Mouse (Mus musculus) gastrocnemius, postnatal 14 days (tissue): ENCODE results near the gene Immp1l. TPM values are rescaled to one million over a fixed set of nuclear protein-coding genes. Genes with fewer than 3 reads are reported as not detected.

Source experiments
- DNase-seq: peaks from one replicate; pipeline ENCODE4 v3.0.0; 2021; ENCODE audit warnings: mixed read lengths
- intact Hi-C: fragments of 180-260 bp; cut with DNase I; formaldehyde crosslinking; loops from one replicate; pipeline ENCODE4 v1.15.1; 2025; ENCODE audit warnings: low total_unique reads
- long read RNA-seq, 2 experiments: library from polyadenylated mRNA; stranded (forward); transcript quantifications; one replicate each; pipeline ENCODE4 v2.0.0; 2021
- total RNA-seq, 2 experiments: library from RNA; stranded (reverse); gene quantifications; 2 replicates each; pipeline ENCODE4 v1.2.3; 2021

The Immp1l gene
- total RNA-seq: 10 to 100 TPM; 32.3 to 36.2 TPM
- long read RNA-seq, experiment 1, transcript Immp1l-201 (7 exons, 955 nt): major isoform, 34 of 37 reads
- long read RNA-seq, experiment 1, partial matches to known transcripts: 1 of 37 reads
- long read RNA-seq, experiment 1, other reads (novel, unspliced or antisense): 2 of 37 reads
- long read RNA-seq, experiment 2, transcript Immp1l-201 (7 exons, 955 nt): major isoform, 46 of 54 reads
- long read RNA-seq, experiment 2, partial matches to known transcripts: 2 of 54 reads
- long read RNA-seq, experiment 2, other reads (novel, unspliced or antisense): 6 of 54 reads

DNA sequence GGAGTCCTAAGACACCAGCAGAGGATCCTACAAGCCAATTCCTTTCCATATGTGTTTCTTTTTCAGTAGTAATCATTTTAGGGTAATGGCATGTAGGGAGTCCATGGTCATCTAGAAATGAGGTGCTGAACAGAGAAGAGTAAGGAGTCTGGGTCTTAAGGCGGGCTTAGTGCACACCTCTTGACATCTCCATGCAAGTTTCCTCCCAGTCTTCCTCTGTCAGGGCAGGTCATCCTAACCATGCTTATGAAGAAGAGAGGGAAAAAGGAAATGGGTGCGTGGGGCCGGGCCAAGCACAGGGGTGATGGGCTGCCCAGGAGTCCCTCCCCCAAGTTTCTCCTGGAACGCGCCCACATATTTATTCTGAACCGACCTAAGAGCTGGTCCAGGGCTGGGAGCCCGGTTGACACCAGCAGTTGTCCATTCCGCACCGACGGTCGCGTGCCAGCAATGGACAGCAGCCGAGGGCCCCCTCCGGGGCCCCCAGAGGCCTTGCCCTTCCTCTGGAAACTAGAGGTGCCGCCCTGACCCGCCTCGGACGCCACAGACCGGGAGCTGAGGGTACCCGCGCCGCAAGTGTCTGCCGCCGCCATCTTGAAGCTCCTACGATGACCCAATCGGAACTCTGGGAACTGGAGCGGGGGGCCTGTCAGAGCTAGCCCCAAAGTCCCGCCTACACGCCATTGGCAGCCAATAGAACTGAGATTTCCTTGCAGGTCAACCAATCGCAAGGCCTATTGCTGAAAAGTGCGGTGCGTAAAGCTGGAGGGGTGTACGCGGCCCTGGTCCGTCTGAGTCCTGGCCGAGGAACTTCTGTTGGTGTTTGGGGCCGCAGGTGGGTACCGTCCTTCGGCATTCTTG, at the start of gene Immp1l, which contains the start of gene Elp4:
Gene Immp1l, plus strand, starts transcription at position 743 of the 861 bp plus-strand sequence.
Gene Elp4, minus strand, starts transcription at position 669 of the 861 bp plus-strand sequence.
- DNase-seq: peak; percentile 95
- intact Hi-C loops: no loop called here

DNA sequence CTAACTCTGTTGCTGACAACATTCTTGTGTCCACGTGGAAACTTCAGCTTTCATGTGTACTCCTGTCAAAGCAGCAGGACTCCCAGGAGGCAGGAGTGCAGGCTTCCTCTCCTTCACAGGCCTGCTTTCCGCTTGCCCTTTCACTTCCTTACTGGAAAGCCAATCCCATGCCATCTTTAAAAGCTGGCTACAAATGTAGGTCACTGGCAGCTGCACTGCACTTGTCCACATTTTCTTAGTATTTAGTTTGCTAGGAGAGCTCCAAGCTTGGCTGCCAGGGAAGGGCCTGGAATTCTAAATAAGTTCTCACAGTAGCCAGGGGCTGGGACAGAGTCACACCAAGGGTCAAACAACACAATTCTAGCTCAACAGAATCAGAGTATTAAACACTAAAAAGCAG, 49.7 kb upstream of the Immp1l start:
- DNase-seq: peak; percentile 47
- intact Hi-C loops: no loop called here

DNA sequence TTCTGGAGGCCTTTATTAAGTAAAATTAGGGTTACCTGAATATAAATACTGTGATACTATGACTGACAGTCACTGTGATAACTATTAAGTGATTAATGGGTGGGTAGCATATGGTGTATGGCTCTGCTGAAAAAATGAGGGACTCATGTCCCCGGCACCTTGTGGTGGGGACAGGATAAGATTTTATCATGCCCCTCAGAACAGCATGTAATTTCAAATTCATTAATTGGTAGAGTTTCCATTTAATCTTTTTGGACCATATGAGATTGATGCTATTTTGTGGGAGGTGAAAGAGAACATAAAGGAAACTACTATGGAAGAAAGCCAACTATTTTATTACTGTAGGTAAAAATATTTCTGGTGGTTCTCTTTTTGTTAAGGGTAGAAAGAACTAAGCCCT, 31.0 kb upstream of the Immp1l start:
- intact Hi-C loops: no loop called here
- no peak for DNase-seq

- intact Hi-C loops: no loop called here
- DNase-seq: no peak
These were observed 13.6 kb upstream of the Immp1l start for GRCm38 (mm10) chr2:105890816-105891215.

DNA sequence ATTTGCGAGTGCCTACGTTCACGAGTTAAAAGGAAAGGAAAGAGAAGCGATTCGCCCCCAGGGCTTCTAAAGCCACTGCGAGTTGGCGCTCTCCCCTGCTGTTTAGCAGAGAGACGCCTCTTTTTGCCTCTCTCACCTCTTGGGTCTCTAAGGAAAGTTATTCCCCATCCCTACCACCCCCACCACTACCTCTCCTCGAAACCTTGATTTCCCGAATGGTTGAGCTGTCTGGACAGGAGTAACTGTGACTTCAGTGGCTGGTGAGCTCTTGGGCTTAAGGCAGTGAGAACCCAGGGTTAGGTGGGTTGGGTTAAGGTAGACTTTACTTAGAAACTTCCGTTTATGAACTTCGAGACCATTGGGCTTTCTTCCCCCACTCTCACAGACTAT, 314 bp downstream of the Immp1l start:
- intact Hi-C loops: no loop called here
- no peak for DNase-seq

DNA sequence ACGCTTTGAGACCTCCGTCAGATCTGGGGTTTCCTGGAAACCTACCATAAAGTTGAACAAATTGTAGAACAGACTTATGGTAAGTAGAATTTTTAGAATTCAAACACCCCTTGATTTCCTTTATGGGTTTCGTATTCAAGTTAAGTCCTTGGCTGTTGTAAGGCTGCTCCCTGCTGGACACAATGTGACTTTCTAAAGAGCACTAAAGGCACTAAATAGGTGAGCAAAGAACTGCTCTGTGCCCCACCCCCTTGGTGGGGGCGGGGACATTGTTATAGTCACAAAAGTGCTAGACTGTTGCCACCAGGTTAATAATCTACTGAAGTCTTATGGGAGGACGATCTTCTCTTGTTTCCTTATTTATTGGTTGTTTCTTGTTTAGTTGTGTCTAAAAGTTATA, 3.9 kb downstream of the Immp1l start:
- DNase-seq: no peak
- intact Hi-C loops: no loop called here

- peak; percentile 3 for DNase-seq
- intact Hi-C loops: no loop called here
These were observed 6.2 kb downstream of the Immp1l start for GRCm38 (mm10) chr2:105910611-105911010.

DNA sequence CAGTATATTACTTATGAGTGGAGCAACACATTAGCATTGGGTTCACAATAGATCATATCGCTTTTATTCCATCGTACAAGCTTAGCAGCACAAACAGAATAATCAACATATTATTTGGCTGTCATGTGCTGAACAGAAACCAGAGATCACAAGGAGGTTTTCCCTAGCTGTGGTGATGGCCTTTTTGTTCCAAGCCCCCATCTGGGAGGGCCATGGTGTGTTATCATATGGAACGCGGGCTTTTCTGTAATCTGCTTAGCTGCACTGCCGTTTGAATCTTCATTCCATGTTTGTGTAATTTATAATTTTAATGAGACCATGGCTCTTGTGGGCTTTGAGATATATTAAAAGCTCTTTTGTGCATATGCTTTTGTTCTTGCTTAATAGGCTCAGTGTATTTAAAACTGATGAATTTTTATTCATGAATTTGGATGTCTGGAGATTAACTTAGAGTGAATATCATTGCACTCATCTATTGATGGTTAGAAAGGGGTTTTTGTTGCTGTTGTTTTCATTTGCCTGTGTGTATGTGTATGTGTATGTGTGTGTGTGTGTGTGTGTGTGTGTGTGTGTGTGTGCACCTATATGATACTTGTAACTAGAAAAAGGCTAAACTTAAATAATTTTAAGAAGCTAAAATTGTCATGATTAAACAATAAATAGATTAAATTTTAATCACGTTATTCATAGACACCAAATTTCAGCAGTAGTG, 9.4 kb downstream of the Immp1l start:
- intact Hi-C loops: no loop called here
- DNase-seq: no peak

DNA sequence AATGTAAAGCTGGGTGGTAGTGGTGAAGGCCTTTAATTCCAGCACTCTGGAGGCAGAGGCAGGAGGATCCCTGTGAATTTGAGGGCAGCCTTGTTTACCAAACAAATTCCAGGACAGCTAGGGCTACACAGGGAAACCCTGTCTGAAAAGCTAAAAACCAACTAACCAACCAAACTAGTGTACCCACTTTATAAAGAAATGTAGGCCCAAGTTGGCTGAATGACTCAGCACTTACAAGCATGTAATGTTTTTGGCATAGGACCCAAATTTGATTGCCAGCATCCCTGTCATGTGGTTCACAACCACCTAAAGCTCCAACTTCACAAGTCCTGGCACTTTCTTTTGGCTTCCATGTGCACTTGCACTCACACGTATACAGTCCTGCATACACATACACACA, 12.2 kb downstream of the Immp1l start:
- intact Hi-C loops: no loop called here

DNA sequence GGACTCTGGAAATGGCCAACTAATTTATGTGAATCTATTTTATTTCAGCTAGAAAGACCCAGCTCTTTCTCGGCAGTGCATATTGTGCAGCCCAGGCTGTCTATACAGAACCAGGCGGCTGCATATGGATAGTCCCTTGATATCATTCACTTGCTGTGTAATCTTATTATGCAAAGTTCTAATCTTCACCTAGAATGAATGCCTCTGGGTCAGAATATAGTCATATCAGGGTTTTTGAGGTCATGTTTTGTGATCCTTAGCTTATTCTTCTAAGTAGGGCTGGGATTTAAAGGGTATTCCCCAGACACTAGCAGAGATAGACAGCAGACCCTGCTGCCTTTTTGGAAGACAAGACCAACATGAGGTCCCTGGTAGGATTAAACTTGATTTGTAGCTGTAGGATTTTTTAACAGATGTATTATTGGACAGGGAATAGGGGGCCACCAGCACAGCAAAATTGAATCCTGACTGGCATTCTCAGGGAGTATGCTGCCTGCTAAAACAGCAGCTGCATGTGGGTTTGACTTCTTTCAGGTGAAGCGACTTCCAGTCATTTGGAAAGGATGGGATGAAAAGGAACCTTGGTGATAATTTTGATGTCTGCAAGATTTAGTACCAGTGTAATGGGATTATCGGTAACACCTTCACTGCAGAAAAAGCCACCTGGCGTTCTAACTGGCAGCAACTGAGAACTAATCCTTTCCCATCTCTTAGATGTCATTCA, 13.3 kb downstream of the Immp1l start:
- DNase-seq: no peak
- intact Hi-C loops: no loop called here

More for the DNA sequence above, 12.2 kb downstream of the Immp1l start:
- no peak for DNase-seq

DNA sequence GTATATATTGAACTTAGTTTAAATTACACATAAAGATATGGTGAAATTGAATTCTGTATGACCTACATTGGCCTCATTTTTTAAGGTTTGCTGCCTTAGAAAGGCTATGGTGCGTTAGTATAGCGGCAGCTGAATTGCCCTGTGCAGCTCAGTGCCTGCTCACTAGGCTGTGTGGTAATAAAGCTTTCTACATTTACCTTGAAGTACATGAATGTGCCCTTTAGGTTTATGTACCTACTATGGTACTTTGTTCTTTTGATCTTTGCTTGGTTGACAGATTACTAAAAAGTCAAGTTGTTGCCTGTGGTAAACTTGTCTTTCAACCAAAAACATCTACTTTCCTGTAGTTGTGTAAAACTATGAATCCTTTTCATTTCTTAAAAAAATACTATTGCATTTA, 45.7 kb downstream of the Immp1l start:
- no peak for DNase-seq
- intact Hi-C loops: no loop called here

GRCm38 (mm10) chr2:105951350-105951940, 47.0 kb downstream of the Immp1l start:
- intact Hi-C loops: no loop called here
- DNase-seq: no peak

DNA sequence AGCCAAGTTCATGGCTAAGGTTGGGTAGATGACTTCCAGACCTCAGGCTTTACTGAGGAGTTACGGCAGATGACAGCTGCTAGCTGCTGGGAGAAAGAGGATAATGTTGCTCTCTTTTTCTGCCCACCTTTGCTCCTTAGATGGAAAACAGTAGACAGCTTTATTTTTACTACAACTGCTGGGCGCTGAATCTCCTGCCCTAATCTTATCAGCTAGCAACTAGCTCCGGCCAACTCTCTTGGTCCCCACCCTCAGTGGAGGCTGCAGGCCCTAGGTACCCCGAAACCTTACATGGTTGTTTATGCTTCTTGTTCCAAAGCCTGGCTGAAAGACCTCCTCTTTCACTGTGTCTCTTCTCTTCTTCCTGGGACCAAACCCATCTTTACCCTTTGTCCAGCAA, 49.4 kb downstream of the Immp1l start:
- intact Hi-C loops: no loop called here
- DNase-seq: no peak

- no peak for DNase-seq
- intact Hi-C loops: no loop called here
These were observed 59.0 kb downstream of the Immp1l start for GRCm38 (mm10) chr2:105963447-105963846.

DNA sequence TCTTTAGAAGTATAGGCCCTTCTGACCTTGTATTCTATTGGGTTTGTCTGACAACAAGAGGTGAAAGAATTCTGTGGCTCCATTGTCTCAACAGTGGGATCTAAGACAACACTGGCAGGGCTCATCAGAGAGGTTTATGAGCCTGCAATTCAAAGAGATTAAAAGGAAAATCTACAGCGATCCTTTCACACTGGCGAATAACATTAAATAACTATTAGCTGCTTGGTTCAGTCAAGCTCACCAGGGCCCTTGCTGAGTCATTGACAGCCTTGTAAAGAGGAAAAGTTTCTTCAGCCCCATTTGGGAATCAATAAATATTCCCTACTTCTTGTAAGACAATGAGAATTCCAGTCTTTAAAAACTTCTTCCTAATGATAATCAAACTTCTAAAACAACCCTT, 69.5 kb downstream of the Immp1l start:
- intact Hi-C loops: no loop called here
- DNase-seq: no peak

- intact Hi-C loops: no loop called here
These were observed 73.6 kb downstream of the Immp1l start for GRCm38 (mm10) chr2:105978065-105978464.

GRCm38 (mm10) chr2:105985206-105985605, 80.8 kb downstream of the Immp1l start:
- no peak for DNase-seq
- intact Hi-C loops: no loop called here

More at GRCm38 (mm10) chr2:105978065-105978464, 73.6 kb downstream of the Immp1l start:
- no peak for DNase-seq

- no peak for DNase-seq
- intact Hi-C loops: no loop called here
These were observed 82.7 kb downstream of the Immp1l start for GRCm38 (mm10) chr2:105987131-105987530.

- no peak for DNase-seq
- intact Hi-C loops: no loop called here
These were observed 83.6 kb downstream of the Immp1l start for GRCm38 (mm10) chr2:105987999-105988398.
